Mouse (Mus musculus) cerebellum, adult 2 months (tissue): ENCODE results near the gene Pusl1.

Experiments
- CTCF ChIP-seq: fragments of 200-500 bp; IDR thresholded peaks from 2 replicates; pipeline ENCODE4 v1.5.1; 2011; ENCODE audit warnings: low read depth, mild to moderate bottlenecking, control low read depth, low read length, moderate library complexity, borderline replicate concordance; ENCODE audit not compliant: insufficient read depth
- POLR2A ChIP-seq: fragments of 200-500 bp; IDR thresholded peaks from 2 replicates; pipeline ENCODE4 v1.6.1; 2011; ENCODE audit warnings: low read length, control low read depth, borderline replicate concordance; ENCODE audit not compliant: insufficient read depth

DNA sequence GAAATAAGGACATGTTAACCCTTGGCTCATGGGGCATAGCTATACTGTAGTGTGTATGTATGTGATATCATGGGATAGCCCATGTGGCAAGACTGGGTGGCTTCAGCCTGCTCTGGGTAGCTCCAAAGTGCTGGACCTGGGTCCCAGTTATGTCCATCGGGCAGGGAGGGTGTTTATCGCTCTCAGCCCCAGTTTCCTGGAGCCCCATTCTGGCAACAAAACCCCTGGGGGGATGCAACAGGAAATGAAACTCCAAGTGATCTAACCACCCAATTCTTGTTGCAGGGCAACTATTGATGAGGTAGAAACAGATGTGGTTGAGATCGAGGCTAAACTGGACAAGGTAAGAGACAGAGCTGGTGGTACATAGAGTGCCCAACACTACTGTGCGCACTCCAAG is 4.2 kb upstream of the Pusl1 start:
- no peak for TF ChIP-seq CTCF
- TF ChIP-seq POLR2A, result no peak
